Mouse (Mus musculus): ENCODE results near the gene Vdr. TPM values are rescaled to one million over a fixed set of nuclear protein-coding genes. Genes with fewer than 3 reads are reported as not detected.
"Not testable (repeated sequence)": the region's sequence is repeated elsewhere in the genome, so short reads cannot be mapped to it uniquely, and the experiment has no call there.

The Vdr gene
- polyA plus RNA-seq, 1 experiment from 2014 or later: not detected

- ATAC-seq (ENCODE audit: low FRiP score, low TSS enrichment): no peak
- Histone ChIP-seq H3K27me3 (ENCODE audit: control insufficient read depth, insufficient read depth, low read length) (no peaks in the 10 kb centered on the region), H3K4me2 (ENCODE audit: low read length) (no peak overlapping the region)
Observed at GRCm38 (mm10) chr15:97880441-97880840, 30.0 kb downstream of the Vdr start.

GRCm38 (mm10) chr15:97878696-97879328 is 31.6 kb downstream of the Vdr start:
- no peaks in the 10 kb centered on the region for H3K27me3 ChIP-seq (ENCODE audit: control insufficient read depth, insufficient read depth, low read length)
- no peaks in the 10 kb centered on the region for H3K36me3 ChIP-seq (ENCODE audit: control insufficient read depth, insufficient read depth, low read length)
- no peak overlapping the region for H3K27ac ChIP-seq (replicated peaks; ENCODE audit: low read depth, low read length)
- no peak overlapping the region for H3K4me2 ChIP-seq (ENCODE audit: low read length)
- WGBS: 86% methylated on average over 7 of the region's 7 CpGs
- H3K9me3 ChIP-seq (ENCODE audit: control insufficient read depth, low read length): no peaks in the 10 kb centered on the region
- no peak overlapping the region for H3K4me3 ChIP-seq (replicated peaks; ENCODE audit: low read depth, low read length)
- no peaks in the 10 kb centered on the region for H3K4me1 ChIP-seq (ENCODE audit: control insufficient read depth, insufficient read depth, low read length)
- H3K9ac ChIP-seq (replicated peaks; ENCODE audit: low read length): no peak overlapping the region
- DNase-seq (no peak), ATAC-seq (ENCODE audit: low FRiP score, low TSS enrichment) (no peak)

More at GRCm38 (mm10) chr15:97880441-97880840, 30.0 kb downstream of the Vdr start:
- no peak for DNase-seq
- Histone ChIP-seq H3K4me3 (replicated peaks; ENCODE audit: low read depth, low read length) (no peak overlapping the region), H3K9ac (replicated peaks; ENCODE audit: low read length) (no peak overlapping the region), H3K27ac (replicated peaks; ENCODE audit: low read depth, low read length) (no peak overlapping the region), H3K36me3 (ENCODE audit: control insufficient read depth, insufficient read depth, low read length) (no peaks in the 10 kb centered on the region), H3K4me1 (ENCODE audit: control insufficient read depth, insufficient read depth, low read length) (no peaks in the 10 kb centered on the region), H3K9me3 (ENCODE audit: control insufficient read depth, low read length) (no peaks in the 10 kb centered on the region)
- WGBS: 82% methylated on average over 9 of the region's 9 CpGs

- ATAC-seq (ENCODE audit: low FRiP score, low TSS enrichment) (no peak), DNase-seq (no peak)
- H3K27ac ChIP-seq (replicated peaks; ENCODE audit: low read depth, low read length): no peak overlapping the region
- no peak overlapping the region for H3K4me2 ChIP-seq (ENCODE audit: low read length)
- no peaks in the 10 kb centered on the region for H3K36me3 ChIP-seq (ENCODE audit: control insufficient read depth, insufficient read depth, low read length)
- no peaks in the 10 kb centered on the region for H3K4me1 ChIP-seq (ENCODE audit: control insufficient read depth, insufficient read depth, low read length)
- H3K27me3 ChIP-seq (ENCODE audit: control insufficient read depth, insufficient read depth, low read length): no peaks in the 10 kb centered on the region
- H3K9me3 ChIP-seq (ENCODE audit: control insufficient read depth, low read length): no peaks in the 10 kb centered on the region
- H3K9ac ChIP-seq (replicated peaks; ENCODE audit: low read length): no peak overlapping the region
- 91% methylated on average over 8 of the region's 8 CpGs for WGBS
- no peak overlapping the region for H3K4me3 ChIP-seq (replicated peaks; ENCODE audit: low read depth, low read length)
Observed at GRCm38 (mm10) chr15:97875784-97876183, 34.6 kb downstream of the Vdr start.

- Histone ChIP-seq H3K4me1 (ENCODE audit: control insufficient read depth, insufficient read depth, low read length) (no peaks in the 10 kb centered on the region), H3K4me2 (ENCODE audit: low read length) (no peak overlapping the region), H3K9me3 (ENCODE audit: control insufficient read depth, low read length) (no peaks in the 10 kb centered on the region), H3K27me3 (ENCODE audit: control insufficient read depth, insufficient read depth, low read length) (no peaks in the 10 kb centered on the region), H3K9ac (replicated peaks; ENCODE audit: low read length) (no peak overlapping the region), H3K36me3 (ENCODE audit: control insufficient read depth, insufficient read depth, low read length) (no peaks in the 10 kb centered on the region), H3K4me3 (replicated peaks; ENCODE audit: low read depth, low read length) (no peak overlapping the region), H3K27ac (replicated peaks; ENCODE audit: low read depth, low read length) (no peak overlapping the region)
- DNase-seq: no peak
- 84% methylated on average over 9 of the region's 9 CpGs for WGBS
- no peak for ATAC-seq (ENCODE audit: low FRiP score, low TSS enrichment)
Observed at GRCm38 (mm10) chr15:97873717-97874116, 36.7 kb downstream of the Vdr start.

- ATAC-seq (ENCODE audit: low FRiP score, low TSS enrichment) (no peak), DNase-seq (no peak)
- H3K4me3 ChIP-seq (replicated peaks; ENCODE audit: low read depth, low read length): no peak overlapping the region
- H3K27ac ChIP-seq (replicated peaks; ENCODE audit: low read depth, low read length): no peak overlapping the region
- no peak overlapping the region for H3K4me2 ChIP-seq (ENCODE audit: low read length)
- no peak overlapping the region for H3K9ac ChIP-seq (replicated peaks; ENCODE audit: low read length)
- H3K36me3 ChIP-seq (ENCODE audit: control insufficient read depth, insufficient read depth, low read length): no peaks in the 10 kb centered on the region
- WGBS: 96% methylated on average over 8 of the region's 8 CpGs
- no peaks in the 10 kb centered on the region for H3K9me3 ChIP-seq (ENCODE audit: control insufficient read depth, low read length)
- no peaks in the 10 kb centered on the region for H3K4me1 ChIP-seq (ENCODE audit: control insufficient read depth, insufficient read depth, low read length)
- H3K27me3 ChIP-seq (ENCODE audit: control insufficient read depth, insufficient read depth, low read length): no peaks in the 10 kb centered on the region
Observed at GRCm38 (mm10) chr15:97872161-97872560, 38.3 kb downstream of the Vdr start.

GRCm38 (mm10) chr15:97871055-97872030 is 39.1 kb downstream of the Vdr start:
- WGBS: 89% methylated on average over 19 of the region's 19 CpGs
- Histone ChIP-seq H3K36me3 (ENCODE audit: control insufficient read depth, insufficient read depth, low read length) (no peaks in the 10 kb centered on the region), H3K27me3 (ENCODE audit: control insufficient read depth, insufficient read depth, low read length) (no peaks in the 10 kb centered on the region), H3K9me3 (ENCODE audit: control insufficient read depth, low read length) (no peaks in the 10 kb centered on the region), H3K27ac (replicated peaks; ENCODE audit: low read depth, low read length) (no peak overlapping the region), H3K4me2 (ENCODE audit: low read length) (no peak overlapping the region), H3K9ac (replicated peaks; ENCODE audit: low read length) (no peak overlapping the region), H3K4me1 (ENCODE audit: control insufficient read depth, insufficient read depth, low read length) (no peaks in the 10 kb centered on the region), H3K4me3 (replicated peaks; ENCODE audit: low read depth, low read length) (no peak overlapping the region)
- no peak for ATAC-seq (ENCODE audit: low FRiP score, low TSS enrichment)
- no peak for DNase-seq

- not testable (repeated sequence) for H3K27ac ChIP-seq (replicated peaks; ENCODE audit: low read depth, low read length); DNase-seq; H3K9ac ChIP-seq (replicated peaks; ENCODE audit: low read length); H3K4me3 ChIP-seq (replicated peaks; ENCODE audit: low read depth, low read length); H3K36me3 ChIP-seq (ENCODE audit: control insufficient read depth, insufficient read depth, low read length); H3K9me3 ChIP-seq (ENCODE audit: control insufficient read depth, low read length); ATAC-seq (ENCODE audit: low FRiP score, low TSS enrichment); H3K4me1 ChIP-seq (ENCODE audit: control insufficient read depth, insufficient read depth, low read length); H3K27me3 ChIP-seq (ENCODE audit: control insufficient read depth, insufficient read depth, low read length); H3K4me2 ChIP-seq (ENCODE audit: low read length)
- 83% methylated on average over 4 of the region's 4 CpGs for WGBS
Observed at GRCm38 (mm10) chr15:97870116-97870515, 40.3 kb downstream of the Vdr start.

GRCm38 (mm10) chr15:97868985-97869384 is 41.4 kb downstream of the Vdr start:
- Histone ChIP-seq H3K4me3 (replicated peaks; ENCODE audit: low read depth, low read length) (no peak overlapping the region), H3K4me2 (ENCODE audit: low read length) (no peak overlapping the region), H3K27ac (replicated peaks; ENCODE audit: low read depth, low read length) (no peak overlapping the region), H3K36me3 (ENCODE audit: control insufficient read depth, insufficient read depth, low read length) (no peaks in the 10 kb centered on the region), H3K4me1 (ENCODE audit: control insufficient read depth, insufficient read depth, low read length) (no peaks in the 10 kb centered on the region), H3K9me3 (ENCODE audit: control insufficient read depth, low read length) (no peaks in the 10 kb centered on the region), H3K9ac (replicated peaks; ENCODE audit: low read length) (no peak overlapping the region), H3K27me3 (ENCODE audit: control insufficient read depth, insufficient read depth, low read length) (no peaks in the 10 kb centered on the region)
- DNase-seq (no peak), ATAC-seq (ENCODE audit: low FRiP score, low TSS enrichment) (no peak)
- 85% methylated on average over 6 of the region's 6 CpGs for WGBS
